Mouse (Mus musculus) layer of hippocampus, adult 8-10 months (tissue): ENCODE data around the gene Lypd4. TPM values are rescaled to one million over a fixed set of nuclear protein-coding genes. Genes with fewer than 3 reads are reported as not detected.
"Not testable (repeated sequence)": the region's sequence is repeated elsewhere in the genome, so short reads cannot be mapped to it uniquely, and the experiment has no call there.

Source experiments
- DNase-seq, 2 experiments: peaks; one replicate each; pipeline ENCODE4 v3.0.0; 2022; ENCODE audit warnings: low spot score in 2 of 2
- total RNA-seq, 4 experiments: library from RNA; stranded (reverse); gene quantifications; 2 replicates each; pipeline ENCODE4 v1.2.4; 2022

Lypd4 gene
- not detected for total RNA-seq

GRCm38 (mm10) chr7:24869532-24870165, at the start of gene Lypd4, which contains the start of gene Dmrtc2:
TSS of gene Lypd4 (minus strand) at chr7:24869941.
TSS of gene Dmrtc2 (plus strand) at chr7:24870057.
- no peak for DNase-seq

- no peak for DNase-seq
Measured at GRCm38 (mm10) chr7:24918763-24919323, 49.1 kb upstream of the Lypd4 start.

- no peak for DNase-seq
Measured at GRCm38 (mm10) chr7:24912480-24912879, 42.7 kb upstream of the Lypd4 start.

- DNase-seq = no peak
Measured at GRCm38 (mm10) chr7:24907211-24907748, 37.5 kb upstream of the Lypd4 start.

GRCm38 (mm10) chr7:24906551-24906950, 36.8 kb upstream of the Lypd4 start:
- DNase-seq = no peak

GRCm38 (mm10) chr7:24904936-24905335, 35.2 kb upstream of the Lypd4 start:
- no peak for DNase-seq

- DNase-seq = peak; percentile 96
Measured at GRCm38 (mm10) chr7:24904070-24904483, 34.3 kb upstream of the Lypd4 start.

- no peak for DNase-seq
Measured at GRCm38 (mm10) chr7:24903444-24903825, 33.7 kb upstream of the Lypd4 start.

- no peak for DNase-seq
Measured at GRCm38 (mm10) chr7:24902630-24903443, 33.1 kb upstream of the Lypd4 start, which contains the start of gene Arhgef1. TSS of gene Arhgef1 (plus strand) at chr7:24902912.

- DNase-seq = no peak
Measured at GRCm38 (mm10) chr7:24902264-24902629, 32.5 kb upstream of the Lypd4 start.

- DNase-seq = no peak
Measured at GRCm38 (mm10) chr7:24901842-24902241, 32.1 kb upstream of the Lypd4 start.

- no peak for DNase-seq
Measured at GRCm38 (mm10) chr7:24901114-24901513, 31.4 kb upstream of the Lypd4 start.

GRCm38 (mm10) chr7:24897959-24898358, 28.2 kb upstream of the Lypd4 start:
- DNase-seq = no peak

- no peak for DNase-seq
Measured at GRCm38 (mm10) chr7:24897224-24897623, 27.5 kb upstream of the Lypd4 start, which contains the start of gene Cd79a. TSS of gene Cd79a (plus strand) at chr7:24897381.

- DNase-seq = no peak
Measured at GRCm38 (mm10) chr7:24896269-24896668, 26.5 kb upstream of the Lypd4 start.

- not testable (repeated sequence) for DNase-seq
Measured at GRCm38 (mm10) chr7:24895749-24896148, 26.0 kb upstream of the Lypd4 start.

- no peak for DNase-seq
Measured at GRCm38 (mm10) chr7:24892125-24892583, 22.4 kb upstream of the Lypd4 start.

GRCm38 (mm10) chr7:24891241-24892124, 21.7 kb upstream of the Lypd4 start:
- no peak for DNase-seq

GRCm38 (mm10) chr7:24890281-24891216, 20.8 kb upstream of the Lypd4 start:
- peak; percentile 39 to 69 for DNase-seq
